Mouse (Mus musculus): ENCODE results near the gene Atcay.

DNA sequence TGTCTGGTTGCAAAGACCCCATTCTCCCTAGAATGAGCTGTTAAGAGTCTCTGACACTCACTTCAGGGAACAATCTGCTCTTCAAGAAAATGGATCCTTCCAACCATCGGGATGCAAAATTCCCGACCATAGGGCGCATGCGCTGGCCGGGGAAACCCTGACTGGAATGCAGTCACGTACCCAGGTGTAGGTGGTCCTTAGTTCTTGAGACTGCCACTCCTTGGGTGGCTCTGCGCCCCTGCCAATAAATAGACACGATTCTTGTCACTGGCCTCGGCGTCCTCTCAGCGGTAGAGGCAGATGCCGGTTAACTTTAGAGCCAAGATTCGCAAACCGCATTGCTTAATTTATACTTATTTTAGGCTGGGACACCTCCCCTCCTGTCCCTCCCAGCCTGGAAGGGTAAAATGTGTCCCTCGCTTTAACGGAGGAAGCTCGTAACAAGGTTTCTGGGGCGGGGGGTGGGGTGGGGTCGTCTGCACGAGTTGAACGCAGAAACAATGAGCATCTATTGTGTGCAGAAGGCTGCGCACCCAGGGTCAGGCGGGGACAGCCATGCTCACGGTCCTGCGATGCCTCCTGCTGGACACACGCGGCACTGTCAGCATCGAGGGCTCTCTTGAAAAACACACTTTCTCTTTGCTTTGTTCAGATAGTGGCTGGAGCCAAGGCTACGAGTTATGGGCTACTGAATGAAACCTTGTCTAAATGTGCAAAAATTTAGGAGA lies 55.9 kb downstream of the Atcay start:
- peak; percentile 99 for TF ChIP-seq CTCF (IDR thresholded peaks at IDR 0.05; ENCODE audit: extremely low read depth, insufficient read depth, insufficient read length, insufficient replicate concordance)
- TF ChIP-seq POLR2A (IDR thresholded peaks at IDR 0.05; ENCODE audit: low read depth, low read length) = no peak

Measured in spleen, adult 2 months (tissue).